Mouse (Mus musculus): Measurements from ENCODE around the gene Alg13. TPM values are rescaled to one million over a fixed set of nuclear protein-coding genes. Genes with fewer than 3 reads are reported as not detected.

Alg13 gene
- total RNA-seq, 4 experiments from 2014 or later, result 4.4 to 6.9 (median 5.2) TPM

Small RNA genes lying within 50 kb of the gene (microRNA-seq; reads per million reads assigned to microRNA genes)
- not detected for gene Mir680-2

Other genes starting within 250 kb of the Alg13 start
- gene A730046J19Rik, start 164.1 kb upstream of the Alg13 start, total RNA-seq (2022), result under 1 TPM in 1 of 4 experiments, not detected in 3; 0.05 TPM
- not detected for gene Trpc5os, start 138.8 kb downstream of the Alg13 start, total RNA-seq (2022)

All from gastrocnemius, adult 8-10 months (tissue).